Mouse (Mus musculus) liver, adult 2 months (tissue): Measurements from ENCODE around the gene Tbc1d16. TPM values are rescaled to one million over a fixed set of nuclear protein-coding genes. Genes with fewer than 3 reads are reported as not detected.

Experiments used
- DNase-seq: peaks from one replicate; pipeline ENCODE4 v3.0.0-alpha.2; 2011; ENCODE audit warnings: low read depth, low spot score; ENCODE audit errors: extremely low read depth
- H3K27ac ChIP-seq: fragments of 200-500 bp; replicated peaks from 2 replicates; pipeline ENCODE4 v1.5.1; 2012; ENCODE audit warnings: low read depth, mild to moderate bottlenecking, control low read depth, inconsistent platforms, low read length; ENCODE audit not compliant: insufficient read depth
- H3K27me3 ChIP-seq: fragments of 200-500 bp; 2 replicates; pipeline ENCODE4 v1.6.1; 2012; ENCODE audit warnings: mild to moderate bottlenecking, moderate library complexity, low read length, inconsistent platforms; ENCODE audit not compliant: control insufficient read depth, insufficient read depth
- H3K36me3 ChIP-seq: fragments of 200-500 bp; 2 replicates; pipeline ENCODE4 v1.6.1; 2012; ENCODE audit warnings: low read length, inconsistent platforms; ENCODE audit not compliant: control insufficient read depth, insufficient read depth
- H3K4me1 ChIP-seq: fragments of 200-500 bp; 2 replicates; pipeline ENCODE4 v1.6.1; 2011; ENCODE audit warnings: low read length; ENCODE audit not compliant: control insufficient read depth, insufficient read depth
- H3K4me3 ChIP-seq: fragments of 200-500 bp; 2 replicates; pipeline ENCODE4 v1.5.1; 2011; ENCODE audit warnings: low read depth, mild to moderate bottlenecking, control low read depth, low read length, moderate library complexity; ENCODE audit not compliant: insufficient read depth
- H3K79me2 ChIP-seq: fragments of 200-500 bp; 2 replicates; pipeline ENCODE4 v1.6.1; 2012; ENCODE audit warnings: inconsistent platforms, mild to moderate bottlenecking, low read length, moderate library complexity; ENCODE audit not compliant: control insufficient read depth, insufficient read depth
- H3K9ac ChIP-seq: fragments of 200-500 bp; 2 replicates; pipeline ENCODE4 v1.6.1; 2012; ENCODE audit warnings: low read depth, mild to moderate bottlenecking, control low read depth, inconsistent platforms, low read length
- CTCF ChIP-seq: fragments of 200-500 bp; IDR thresholded peaks from 2 replicates; pipeline ENCODE4 v1.5.1; 2011; ENCODE audit warnings: low read depth, low read length, control low read depth
- POLR2A ChIP-seq: fragments of 200-500 bp; IDR thresholded peaks from 2 replicates; pipeline ENCODE4 v1.6.1; 2011; ENCODE audit warnings: low read length, control low read depth; ENCODE audit not compliant: insufficient read depth; ENCODE audit errors: extremely low read depth
- WGBS: fragments of 180-500 bp; shearing (Covaris S2); methylation state at CpG from one replicate; pipeline ENCODE4 v1.1.7; 2018; 5-methylcytosine and 5-hydroxymethylcytosine counted together
- polyA plus RNA-seq: library from polyadenylated mRNA; depleted of rRNA; stranded (reverse); fragments of >200 nt; gene quantifications from 2 replicates; pipeline ENCODE4 v1.2.3, GENCODE M21; 2012
- total RNA-seq: library from RNA; depleted of rRNA; stranded (reverse); fragments of >200 nt; gene quantifications from 2 replicates; pipeline ENCODE4 v1.2.3, GENCODE M21; 2014

Tbc1d16 gene
- total and polyA plus RNA-seq, 2 experiments = 4.6 to 9.5 TPM

DNA sequence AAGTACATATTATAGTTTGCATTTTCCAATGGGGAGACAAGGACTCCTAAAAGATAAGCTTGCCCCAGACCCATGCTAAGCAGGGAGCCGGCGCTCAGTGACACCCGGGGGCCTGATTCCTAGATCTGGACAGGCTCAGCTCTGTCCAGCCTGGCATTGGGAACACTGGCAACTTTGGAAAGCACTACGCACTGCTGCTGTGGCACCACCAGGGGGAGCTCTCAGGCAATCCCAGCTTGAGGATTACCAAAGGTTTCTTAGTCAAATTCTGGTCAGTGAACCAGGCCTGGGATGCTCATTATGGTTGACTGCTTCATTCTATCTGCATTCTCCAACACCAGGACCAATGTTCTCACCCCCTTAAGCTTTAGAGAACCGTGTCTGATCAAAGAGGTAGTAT is 21.7 kb downstream of the Tbc1d16 start:
- Histone ChIP-seq H3K79me2 (no peaks in the 10 kb centered on the region; the same call in 1 of the 2 replicates), H3K4me1 (no peaks in the 10 kb centered on the region), H3K4me3 (no peak overlapping the region), H3K27ac (no peak overlapping the region), H3K9ac (no peak overlapping the region), H3K36me3 (no peaks in the 10 kb centered on the region), H3K27me3 (no peaks in the 10 kb centered on the region)
- TF ChIP-seq POLR2A = no peak
- TF ChIP-seq CTCF = peak; percentile 98
- 26% methylated on average over 5 of the region's 5 CpGs for WGBS
- peak; percentile 58 for DNase-seq

DNA sequence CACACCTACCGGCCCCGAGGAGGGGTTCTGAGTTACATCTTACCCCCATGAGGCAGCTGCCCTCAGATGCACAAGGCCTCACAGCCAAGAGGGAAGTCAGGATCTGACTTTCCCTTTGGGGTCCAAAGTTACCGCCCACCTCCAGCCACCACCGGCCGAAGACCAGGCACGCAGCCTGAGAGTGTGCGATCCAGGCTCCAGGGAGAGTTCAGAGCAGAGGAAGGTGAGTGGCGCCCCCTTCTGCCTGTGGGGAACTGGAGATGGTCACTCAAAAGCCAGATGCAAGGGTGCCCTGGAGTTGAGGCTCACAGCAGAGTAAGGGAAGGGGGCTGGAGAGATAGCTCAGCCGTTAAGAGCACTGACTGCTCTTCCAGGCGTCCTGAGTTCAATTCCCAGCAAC is 22.6 kb downstream of the Tbc1d16 start:
- WGBS = 86% methylated on average over 10 of the region's 10 CpGs
- peak; percentile 38 for TF ChIP-seq CTCF
- no peak for TF ChIP-seq POLR2A
- Histone ChIP-seq H3K4me1 (no peaks in the 10 kb centered on the region), H3K36me3 (no peaks in the 10 kb centered on the region), H3K4me3 (no peak overlapping the region), H3K79me2 (no peaks in the 10 kb centered on the region; the same call in 1 of the 2 replicates), H3K27me3 (no peaks in the 10 kb centered on the region), H3K27ac (no peak overlapping the region), H3K9ac (no peak overlapping the region)
- DNase-seq = no peak

DNA sequence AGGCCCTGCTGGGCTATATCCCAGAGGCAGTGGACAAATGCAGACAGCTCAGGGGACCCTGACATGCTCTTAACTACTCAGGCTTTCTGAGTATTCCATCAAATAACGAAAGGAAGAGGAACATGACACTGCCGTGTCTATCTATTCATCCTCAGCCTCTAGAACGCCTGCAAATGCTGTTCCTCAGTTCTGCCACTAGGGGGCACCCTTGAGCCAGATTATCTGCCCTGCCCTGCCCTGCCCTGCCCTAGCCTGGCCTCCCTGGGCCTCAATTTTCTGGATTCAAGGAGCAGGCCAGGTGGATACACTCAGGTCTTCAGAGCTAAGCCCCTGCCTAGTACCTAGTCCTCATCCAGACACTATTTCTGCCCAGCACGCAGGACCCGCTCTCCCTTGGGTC is 24.9 kb downstream of the Tbc1d16 start:
- 52% methylated on average over 5 of the region's 5 CpGs for WGBS
- DNase-seq = no peak

GRCm38 (mm10) chr11:119199233-119199601 is 29.1 kb downstream of the Tbc1d16 start:
- Histone ChIP-seq H3K79me2 (0 out of 2 replicates have a peak, but pooled peaks cover 6% of the 10 kb centered on the region), H3K27ac (no peak overlapping the region), H3K27me3 (no peaks in the 10 kb centered on the region), H3K36me3 (no peaks in the 10 kb centered on the region), H3K9ac (no peak overlapping the region), H3K4me3 (no peak overlapping the region), H3K4me1 (no peaks in the 10 kb centered on the region)
- no peak for DNase-seq
- TF ChIP-seq CTCF (no peak), POLR2A (no peak)
- WGBS = 83% methylated on average over 4 of the region's 4 CpGs

More for the DNA sequence above, 24.9 kb downstream of the Tbc1d16 start:
- Histone ChIP-seq H3K79me2 (peaks cover 6% of the 10 kb centered on the region; the same call in 1 of the 2 replicates), H3K4me3 (no peak overlapping the region), H3K36me3 (no peaks in the 10 kb centered on the region), H3K9ac (no peak overlapping the region), H3K27me3 (no peaks in the 10 kb centered on the region), H3K4me1 (no peaks in the 10 kb centered on the region), H3K27ac (no peak overlapping the region)
- no peak for TF ChIP-seq POLR2A
- peak; percentile 79 for TF ChIP-seq CTCF

- Histone ChIP-seq H3K9ac (no peak overlapping the region), H3K27me3 (no peaks in the 10 kb centered on the region), H3K4me3 (no peak overlapping the region), H3K4me1 (no peaks in the 10 kb centered on the region), H3K79me2 (0 out of 2 replicates have a peak, but pooled peaks cover 6% of the 10 kb centered on the region), H3K36me3 (no peaks in the 10 kb centered on the region), H3K27ac (no peak overlapping the region)
- TF ChIP-seq POLR2A (no peak), CTCF (peak; percentile 63)
- DNase-seq = no peak
- 71% methylated on average over 26 of the region's 26 CpGs for WGBS
These were observed 29.6 kb downstream of the Tbc1d16 start for GRCm38 (mm10) chr11:119198564-119199232.

GRCm38 (mm10) chr11:119197618-119198563 is 30.4 kb downstream of the Tbc1d16 start:
- no peak overlapping the region for H3K4me3 ChIP-seq
- DNase-seq = no peak
- no peak overlapping the region for H3K27ac ChIP-seq
- H3K9ac ChIP-seq = no peak overlapping the region
- TF ChIP-seq CTCF = no peak
- TF ChIP-seq POLR2A = no peak
- H3K27me3 ChIP-seq = no peaks in the 10 kb centered on the region
- no peaks in the 10 kb centered on the region for H3K4me1 ChIP-seq
- H3K36me3 ChIP-seq = no peaks in the 10 kb centered on the region
- H3K79me2 ChIP-seq = 0 out of 2 replicates have a peak, but pooled peaks cover 6% of the 10 kb centered on the region
- 88% methylated on average over 18 of the region's 18 CpGs for WGBS
